Mouse (Mus musculus) neural tube, embryonic 13.5 days (tissue): ENCODE data around the gene Sdf4. TPM values are rescaled to one million over a fixed set of nuclear protein-coding genes. Genes with fewer than 3 reads are reported as not detected.
A peak's percentile ranks its signal among the peaks of the same experiment; 100 is the strongest.

Experiments used
- ATAC-seq: fragments of 200-750 bp; cut with Nextera tagmentation; 2 replicates; pipeline ENCODE4 v1.8.0; 2017; ENCODE audit warnings: low read depth, mild to moderate bottlenecking, moderate TSS enrichment, moderate library complexity
- H3K27ac ChIP-seq: fragments of 300-500 bp; sonication (generic); replicated peaks from 2 replicates; pipeline ENCODE4 v1.5.1; 2015; ENCODE audit warnings: moderate library complexity, mild to moderate bottlenecking, inconsistent platforms
- H3K27me3 ChIP-seq: fragments of 300-500 bp; sonication (generic); 2 replicates; pipeline ENCODE4 v1.6.1; 2015; ENCODE audit warnings: mild to moderate bottlenecking, inconsistent platforms
- H3K36me3 ChIP-seq: fragments of 300-500 bp; sonication (generic); 2 replicates; pipeline ENCODE4 v1.6.1; 2015; ENCODE audit warnings: mild to moderate bottlenecking, inconsistent platforms
- H3K4me1 ChIP-seq: fragments of 300-500 bp; sonication (generic); replicated peaks from 2 replicates; pipeline ENCODE4 v1.6.1; 2015; ENCODE audit warnings: inconsistent platforms
- H3K4me2 ChIP-seq: fragments of 300-500 bp; sonication (generic); 2 replicates; pipeline ENCODE4 v1.6.1; 2015; ENCODE audit warnings: inconsistent platforms, mild to moderate bottlenecking, moderate library complexity
- H3K4me3 ChIP-seq: fragments of 300-500 bp; sonication (generic); 2 replicates; pipeline ENCODE4 v1.5.1; 2015; ENCODE audit warnings: mild to moderate bottlenecking, inconsistent platforms
- H3K9ac ChIP-seq: fragments of 300-500 bp; sonication (generic); 2 replicates; pipeline ENCODE4 v1.6.1; 2015; ENCODE audit warnings: moderate library complexity, mild to moderate bottlenecking, inconsistent platforms
- H3K9me3 ChIP-seq: fragments of 300-500 bp; sonication (generic); 2 replicates; pipeline ENCODE4 v1.6.1; 2016; ENCODE audit warnings: inconsistent platforms
- WGBS: fragments of 180-500 bp; shearing (Covaris S2); methylation state at CpG from one replicate; pipeline ENCODE4 v1.1.7; 2015; 5-methylcytosine and 5-hydroxymethylcytosine counted together
- polyA plus RNA-seq: library from polyadenylated mRNA; unstranded; fragments of >200 nt; fragmentation: Nextera tagmentation; extraction: Ambion mirVana; gene quantifications from 2 replicates; pipeline ENCODE4 v1.2.1, GENCODE M21; 2015

The Sdf4 gene
- polyA plus RNA-seq = 132 and 139 TPM in 2 replicates

GRCm38 (mm10) chr4:155992241-155992905, at the start of gene Sdf4, which contains the start of gene B3galt6:
Gene Sdf4, plus strand, starts transcription at chr4:155992872.
Gene B3galt6, minus strand, starts transcription at chr4:155992649.
- H3K4me2 ChIP-seq = peak within 1 kb of the TSS; percentile 99
- WGBS = under 1% methylated on average over 98 of the region's 99 CpGs

GRCm38 (mm10) chr4:155943049-155943452, 49.6 kb upstream of the Sdf4 start:
- Histone ChIP-seq H3K4me3 (peak overlapping the region; percentile 99), H3K4me2 (peak overlapping the region; percentile 90), H3K4me1 (peaks cover 27% of the 10 kb centered on the region), H3K9me3 (no peaks in the 10 kb centered on the region), H3K9ac (peak overlapping the region; percentile 93), H3K27ac (peak overlapping the region; percentile 90), H3K36me3 (peaks cover 17% of the 10 kb centered on the region), H3K27me3 (0 out of 2 replicates have a peak, but pooled peaks cover 2% of the 10 kb centered on the region)
- peak; percentile 62 for ATAC-seq
- WGBS = 2% methylated on average over 17 of the region's 17 CpGs

More at GRCm38 (mm10) chr4:155992241-155992905, at the start of gene Sdf4, which contains the start of gene B3galt6:
- ATAC-seq = peak; percentile 88
- H3K4me1 ChIP-seq = peaks cover 49% of the 10 kb centered on the region
- peak within 1 kb of the TSS; percentile 96 for H3K27ac ChIP-seq
- H3K9me3 ChIP-seq = no peaks in the 10 kb centered on the region
- peaks cover 14% of the 10 kb centered on the region for H3K36me3 ChIP-seq
- no peaks in the 10 kb centered on the region for H3K27me3 ChIP-seq
- peak within 1 kb of the TSS; percentile 83 for H3K9ac ChIP-seq
- H3K4me3 ChIP-seq = peak within 1 kb of the TSS; percentile 76

- 0 out of 2 replicates have a peak, but pooled peaks cover 2% of the 10 kb centered on the region for H3K27me3 ChIP-seq
- peak within 1 kb of the TSS; percentile 90 for H3K4me2 ChIP-seq
- no peaks in the 10 kb centered on the region for H3K9me3 ChIP-seq
- H3K4me1 ChIP-seq = peaks cover 27% of the 10 kb centered on the region
- peak; percentile 98 for ATAC-seq
- peak within 1 kb of the TSS; percentile 90 for H3K27ac ChIP-seq
- under 1% methylated on average over 85 of the region's 85 CpGs for WGBS
- peak within 1 kb of the TSS; percentile 99 for H3K4me3 ChIP-seq
- peaks cover 24% of the 10 kb centered on the region for H3K36me3 ChIP-seq
- H3K9ac ChIP-seq = peak within 1 kb of the TSS; percentile 93
Observed at GRCm38 (mm10) chr4:155943534-155944249, 49.0 kb upstream of the Sdf4 start, which contains the start of gene Ube2j2. Gene Ube2j2, plus strand, starts transcription at chr4:155943831.

GRCm38 (mm10) chr4:155944271-155944670, 48.4 kb upstream of the Sdf4 start:
- H3K4me1 ChIP-seq = peaks cover 27% of the 10 kb centered on the region
- peak overlapping the region; percentile 90; the same call in 1 of the 2 replicates for H3K27ac ChIP-seq
- H3K4me2 ChIP-seq = peak overlapping the region; percentile 90
- peaks cover 29% of the 10 kb centered on the region for H3K36me3 ChIP-seq
- peak; percentile 21; the same call in 1 of the 2 replicates for ATAC-seq
- H3K4me3 ChIP-seq = peak overlapping the region; percentile 99
- H3K9ac ChIP-seq = peak overlapping the region; percentile 93
- 0 out of 2 replicates have a peak, but pooled peaks cover 2% of the 10 kb centered on the region for H3K27me3 ChIP-seq
- WGBS = under 1% methylated on average over 17 of the region's 17 CpGs
- no peaks in the 10 kb centered on the region for H3K9me3 ChIP-seq

- Histone ChIP-seq H3K36me3 (peaks cover 58% of the 10 kb centered on the region), H3K4me1 (peaks cover 27% of the 10 kb centered on the region), H3K9ac (no peak overlapping the region), H3K9me3 (no peaks in the 10 kb centered on the region), H3K4me2 (no peak overlapping the region), H3K4me3 (no peak overlapping the region), H3K27ac (no peak overlapping the region), H3K27me3 (no peaks in the 10 kb centered on the region)
- ATAC-seq = no peak
Observed at GRCm38 (mm10) chr4:155947094-155947493, 45.6 kb upstream of the Sdf4 start.

GRCm38 (mm10) chr4:155955491-155955890, 37.2 kb upstream of the Sdf4 start:
- H3K4me1 ChIP-seq = no peaks in the 10 kb centered on the region
- H3K9me3 ChIP-seq = no peaks in the 10 kb centered on the region
- WGBS = 96% methylated on average over 6 of the region's 6 CpGs
- no peak overlapping the region for H3K27ac ChIP-seq
- no peak overlapping the region for H3K4me2 ChIP-seq
- H3K36me3 ChIP-seq = peaks cover 82% of the 10 kb centered on the region
- no peak overlapping the region for H3K4me3 ChIP-seq
- H3K9ac ChIP-seq = no peak overlapping the region
- ATAC-seq = no peak
- H3K27me3 ChIP-seq = no peaks in the 10 kb centered on the region

- Histone ChIP-seq H3K4me1 (peaks cover 17% of the 10 kb centered on the region), H3K4me2 (no peak overlapping the region), H3K9ac (no peak overlapping the region), H3K9me3 (no peaks in the 10 kb centered on the region), H3K27me3 (no peaks in the 10 kb centered on the region), H3K36me3 (peaks cover 53% of the 10 kb centered on the region), H3K4me3 (no peak overlapping the region), H3K27ac (no peak overlapping the region)
- peak; percentile 66; the same call in 1 of the 2 replicates for ATAC-seq
- WGBS = 4% methylated on average over 5 of the region's 5 CpGs
Observed at GRCm38 (mm10) chr4:155959275-155959674, 33.4 kb upstream of the Sdf4 start.

GRCm38 (mm10) chr4:155962167-155962971, 30.3 kb upstream of the Sdf4 start, which contains the start of gene C1qtnf12:
Gene C1qtnf12, plus strand, starts transcription at chr4:155962318.
- peaks cover 51% of the 10 kb centered on the region for H3K36me3 ChIP-seq
- peak within 1 kb of the TSS; percentile 74 for H3K4me2 ChIP-seq
- H3K9ac ChIP-seq = peak within 1 kb of the TSS; percentile 73
- ATAC-seq = peak; percentile 62
- WGBS = under 1% methylated on average over 42 of the region's 42 CpGs
- no peaks in the 10 kb centered on the region for H3K27me3 ChIP-seq
- H3K4me3 ChIP-seq = peak within 1 kb of the TSS; percentile 43
- H3K9me3 ChIP-seq = no peaks in the 10 kb centered on the region
- H3K4me1 ChIP-seq = peaks cover 17% of the 10 kb centered on the region
- H3K27ac ChIP-seq = peak within 1 kb of the TSS; percentile 23; the same call in 1 of the 2 replicates

- Histone ChIP-seq H3K4me1 (peaks cover 17% of the 10 kb centered on the region), H3K9me3 (no peaks in the 10 kb centered on the region), H3K36me3 (peaks cover 44% of the 10 kb centered on the region), H3K4me2 (peak overlapping the region; percentile 74), H3K9ac (peak overlapping the region; percentile 73), H3K27me3 (no peaks in the 10 kb centered on the region), H3K4me3 (peak overlapping the region; percentile 43), H3K27ac (no peak overlapping the region)
- ATAC-seq = no peak
- 62% methylated on average over 7 of the region's 7 CpGs for WGBS
Observed at GRCm38 (mm10) chr4:155963106-155963505, 29.6 kb upstream of the Sdf4 start.

- Histone ChIP-seq H3K4me2 (no peak overlapping the region), H3K4me3 (no peak overlapping the region), H3K4me1 (peaks cover 17% of the 10 kb centered on the region), H3K27ac (no peak overlapping the region), H3K9me3 (no peaks in the 10 kb centered on the region), H3K36me3 (peaks cover 35% of the 10 kb centered on the region), H3K27me3 (no peaks in the 10 kb centered on the region), H3K9ac (no peak overlapping the region)
- ATAC-seq = no peak
- 93% methylated on average over 11 of the region's 11 CpGs for WGBS
Observed at GRCm38 (mm10) chr4:155964396-155964795, 28.3 kb upstream of the Sdf4 start.

GRCm38 (mm10) chr4:155969043-155969653, 23.5 kb upstream of the Sdf4 start:
- H3K9ac ChIP-seq = no peak overlapping the region
- H3K9me3 ChIP-seq = no peaks in the 10 kb centered on the region
- no peaks in the 10 kb centered on the region for H3K4me1 ChIP-seq
- 85% methylated on average over 13 of the region's 13 CpGs for WGBS
- H3K4me2 ChIP-seq = no peak overlapping the region
- peaks cover 27% of the 10 kb centered on the region for H3K36me3 ChIP-seq
- H3K4me3 ChIP-seq = no peak overlapping the region
- no peak for ATAC-seq
- H3K27ac ChIP-seq = no peak overlapping the region
- H3K27me3 ChIP-seq = no peaks in the 10 kb centered on the region
